Mouse (Mus musculus) lung, embryonic 16.5 days (tissue): ENCODE measurements at regions not wholly inside any gene's neighbourhood (a gene's known extent, or its start where the extent isn't known, plus 50 kb on each side); places are given as distances from the start of the nearest gene placed in this dataset.
A peak's percentile ranks its signal among the peaks of the same experiment; 100 is the strongest.

ENCODE experiments used
- ATAC-seq: fragments of 200-750 bp; cut with Nextera tagmentation; 2 replicates; pipeline ENCODE4 v1.8.0; 2017; ENCODE audit warnings: low read depth, mild to moderate bottlenecking, moderate library complexity
- H3K27ac ChIP-seq: fragments of 300-500 bp; sonication (generic); 2 replicates; pipeline ENCODE4 v1.5.1; 2014; ENCODE audit warnings: mild to moderate bottlenecking, control low read depth, low read length
- H3K27me3 ChIP-seq: fragments of 300-500 bp; sonication (generic); 2 replicates; pipeline ENCODE4 v1.6.1; 2014; ENCODE audit warnings: low read depth, low read length, mixed read lengths; ENCODE audit not compliant: control insufficient read depth, insufficient read depth
- H3K36me3 ChIP-seq: fragments of 300-500 bp; sonication (generic); 2 replicates; pipeline ENCODE4 v1.6.1; 2014; ENCODE audit warnings: low read length; ENCODE audit not compliant: control insufficient read depth, insufficient read depth
- H3K4me1 ChIP-seq: fragments of 300-500 bp; sonication (generic); replicated peaks from 2 replicates; pipeline ENCODE4 v1.6.1; 2014; ENCODE audit warnings: low read length, mixed read lengths; ENCODE audit not compliant: control insufficient read depth, insufficient read depth
- H3K4me2 ChIP-seq: fragments of 300-500 bp; sonication (generic); 2 replicates; pipeline ENCODE4 v1.6.1; 2014; ENCODE audit warnings: low read depth, low read length, control low read depth
- H3K4me3 ChIP-seq: fragments of 300-500 bp; sonication (generic); 2 replicates; pipeline ENCODE4 v1.5.1; 2014; ENCODE audit warnings: mild to moderate bottlenecking, low read length, control low read depth
- H3K9ac ChIP-seq: fragments of 300-500 bp; sonication (generic); 2 replicates; pipeline ENCODE4 v1.6.1; 2014; ENCODE audit warnings: low read length, control low read depth
- H3K9me3 ChIP-seq: fragments of 300-500 bp; sonication (generic); 2 replicates; pipeline ENCODE4 v1.6.1; 2016; ENCODE audit warnings: low read length; ENCODE audit not compliant: control insufficient read depth
- WGBS: fragments of 180-500 bp; shearing (Covaris S2); extraction: QIAGEN DNeasy Blood & Tissue Kit; methylation state at CpG from one replicate; pipeline ENCODE4 v1.1.7; 2014; 5-methylcytosine and 5-hydroxymethylcytosine counted together

GRCm38 (mm10) chr2:117801946-117802600 lies 309.6 kb upstream of the Thbs1 start:
- no peak overlapping the region for H3K4me3 ChIP-seq
- no peaks in the 10 kb centered on the region for H3K36me3 ChIP-seq
- 0 out of 2 replicates have a peak, but pooled peaks cover 5% of the 10 kb centered on the region for H3K4me1 ChIP-seq
- no peaks in the 10 kb centered on the region for H3K9me3 ChIP-seq
- ATAC-seq, result peak; percentile 51; the same call in 1 of the 2 replicates
- H3K9ac ChIP-seq, result no peak overlapping the region
- H3K27me3 ChIP-seq, result no peaks in the 10 kb centered on the region
- H3K27ac ChIP-seq, result peak overlapping the region; percentile 78
- H3K4me2 ChIP-seq, result no peak overlapping the region

GRCm38 (mm10) chr2:117802686-117803085 lies 309.0 kb upstream of the Thbs1 start:
- H3K27me3 ChIP-seq, result no peaks in the 10 kb centered on the region
- H3K4me2 ChIP-seq, result no peak overlapping the region
- H3K36me3 ChIP-seq, result no peaks in the 10 kb centered on the region
- peak; percentile 61; the same call in 1 of the 2 replicates for ATAC-seq
- H3K27ac ChIP-seq, result peak overlapping the region; percentile 78
- H3K9me3 ChIP-seq, result no peaks in the 10 kb centered on the region
- no peak overlapping the region for H3K9ac ChIP-seq
- peaks cover 5% of the 10 kb centered on the region; the same call in 1 of the 2 replicates for H3K4me1 ChIP-seq
- WGBS, result 19% methylated on average over 2 of the region's 2 CpGs
- no peak overlapping the region for H3K4me3 ChIP-seq

- H3K36me3 ChIP-seq, result no peaks in the 10 kb centered on the region
- ATAC-seq, result no peak
- no peaks in the 10 kb centered on the region for H3K9me3 ChIP-seq
- H3K4me3 ChIP-seq, result no peak overlapping the region
- H3K4me2 ChIP-seq, result no peak overlapping the region
- peaks cover 5% of the 10 kb centered on the region; the same call in 1 of the 2 replicates for H3K4me1 ChIP-seq
- H3K27ac ChIP-seq, result no peak overlapping the region
- no peaks in the 10 kb centered on the region for H3K27me3 ChIP-seq
- H3K9ac ChIP-seq, result no peak overlapping the region
Measured at GRCm38 (mm10) chr2:117804686-117805085, 307.0 kb upstream of the Thbs1 start.

DNA sequence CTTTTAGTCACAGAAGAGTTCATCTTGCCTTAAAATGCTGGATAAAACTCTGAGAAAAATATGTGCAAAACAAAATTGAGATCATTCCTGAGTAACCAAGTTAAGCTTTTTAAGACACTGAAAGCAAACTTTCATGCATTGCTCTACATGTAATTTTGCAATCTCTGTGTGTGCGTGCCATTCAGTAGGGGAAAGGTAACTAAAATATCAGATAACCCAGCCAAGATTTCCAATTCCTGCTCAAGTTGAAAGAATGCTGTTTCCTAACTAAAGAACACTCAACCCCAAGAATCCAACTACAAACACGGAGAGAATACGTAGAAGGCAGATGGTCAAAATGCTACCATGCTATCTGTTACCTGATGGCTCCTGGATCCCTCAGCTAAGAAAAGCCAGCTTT lies 304.6 kb upstream of the Thbs1 start:
- Histone ChIP-seq H3K4me2 (no peak overlapping the region), H3K9me3 (no peaks in the 10 kb centered on the region), H3K4me3 (no peak overlapping the region), H3K27ac (peak overlapping the region; percentile 64), H3K36me3 (no peaks in the 10 kb centered on the region), H3K9ac (no peak overlapping the region), H3K4me1 (no peaks in the 10 kb centered on the region; the same call in 1 of the 2 replicates), H3K27me3 (no peaks in the 10 kb centered on the region)
- 45% methylated on average over 3 of the region's 3 CpGs for WGBS
- no peak for ATAC-seq

DNA sequence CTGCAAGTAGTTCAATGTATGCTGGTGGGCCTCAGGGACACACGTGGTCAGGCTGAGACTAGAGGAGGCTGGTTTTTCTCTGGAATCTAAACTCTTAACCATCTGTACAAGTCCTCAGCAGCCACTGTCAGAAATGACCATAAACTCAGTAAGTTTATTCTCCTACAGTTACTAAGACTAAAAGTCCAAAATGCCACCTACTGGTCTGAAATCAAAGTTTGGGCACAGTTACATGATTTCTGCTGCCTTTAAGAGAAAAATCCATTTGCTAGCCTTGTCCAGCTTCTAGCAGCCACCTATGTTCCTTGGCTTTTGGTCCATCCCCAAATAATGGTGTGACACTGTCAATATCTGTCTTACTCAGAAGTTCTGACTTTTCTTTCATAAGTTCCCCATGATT lies 300.2 kb upstream of the Thbs1 start:
- Histone ChIP-seq H3K4me3 (no peak overlapping the region), H3K4me2 (no peak overlapping the region), H3K9ac (no peak overlapping the region), H3K4me1 (no peaks in the 10 kb centered on the region; the same call in 1 of the 2 replicates), H3K9me3 (no peaks in the 10 kb centered on the region), H3K27ac (no peak overlapping the region), H3K27me3 (no peaks in the 10 kb centered on the region), H3K36me3 (no peaks in the 10 kb centered on the region)
- ATAC-seq, result no peak
- 34% methylated on average over 1 of the region's 1 CpGs for WGBS

DNA sequence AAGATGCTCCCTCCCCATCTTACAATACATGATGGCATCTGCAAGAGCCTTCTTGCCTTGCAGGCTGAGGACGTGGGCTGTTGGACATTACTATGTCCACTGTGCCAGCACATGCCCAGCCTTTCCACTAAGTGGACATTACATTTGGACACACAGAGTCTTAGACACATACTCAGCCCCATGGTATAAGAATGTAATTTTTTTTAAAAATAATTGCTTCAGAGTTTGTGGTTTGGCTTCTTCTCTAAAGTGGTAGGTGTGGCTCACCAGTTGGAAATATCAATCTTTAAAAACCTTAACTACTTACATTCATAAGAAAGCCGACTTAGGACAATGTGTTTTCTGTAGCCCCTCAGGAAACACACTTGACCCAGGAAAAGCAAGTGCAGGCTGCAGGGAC lies 299.7 kb upstream of the Thbs1 start:
- Histone ChIP-seq H3K9ac (no peak overlapping the region), H3K27ac (no peak overlapping the region), H3K4me3 (no peak overlapping the region), H3K4me1 (no peaks in the 10 kb centered on the region; the same call in 1 of the 2 replicates), H3K36me3 (no peaks in the 10 kb centered on the region), H3K9me3 (no peaks in the 10 kb centered on the region), H3K4me2 (no peak overlapping the region), H3K27me3 (no peaks in the 10 kb centered on the region)
- whole genome bisulfite sequencing, result 58% methylated on average over 2 of the region's 2 CpGs
- no peak for ATAC-seq

DNA sequence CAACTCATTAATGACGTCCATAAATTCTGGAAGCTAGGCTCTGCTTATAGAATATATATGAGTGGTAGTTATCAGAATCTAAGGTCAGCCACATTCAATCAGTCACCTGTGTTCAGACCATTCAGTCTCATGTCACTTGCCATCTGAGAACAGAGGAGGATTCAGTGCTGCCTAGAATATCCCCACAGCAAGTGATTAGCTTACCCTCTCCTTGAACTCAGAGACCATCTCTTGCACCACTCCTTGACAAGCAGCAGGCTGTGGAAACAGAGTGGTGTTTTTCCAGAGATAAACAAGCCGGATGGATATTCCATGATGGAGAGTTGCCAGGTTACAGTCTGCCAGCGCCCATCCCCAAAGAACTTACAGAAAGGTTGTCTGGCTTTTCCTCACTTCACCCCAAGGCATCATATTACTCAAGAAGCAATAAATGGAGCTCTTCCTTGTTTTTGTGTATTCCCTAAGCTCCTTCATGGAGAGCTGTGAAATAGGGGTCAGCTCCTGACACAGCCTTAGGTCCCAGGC lies 291.9 kb upstream of the Thbs1 start:
- ATAC-seq, result peak; percentile 54; the same call in 1 of the 2 replicates
- Histone ChIP-seq H3K4me3 (no peak overlapping the region), H3K27me3 (no peaks in the 10 kb centered on the region), H3K9me3 (no peaks in the 10 kb centered on the region), H3K36me3 (no peaks in the 10 kb centered on the region), H3K27ac (no peak overlapping the region), H3K9ac (no peak overlapping the region), H3K4me2 (no peak overlapping the region), H3K4me1 (0 out of 2 replicates have a peak, but pooled peaks cover 3% of the 10 kb centered on the region)
- 50% methylated on average over 3 of the region's 3 CpGs for WGBS

GRCm38 (mm10) chr2:117820708-117821107 lies 291.0 kb upstream of the Thbs1 start:
- 0 out of 2 replicates have a peak, but pooled peaks cover 3% of the 10 kb centered on the region for H3K4me1 ChIP-seq
- H3K27ac ChIP-seq, result no peak overlapping the region
- H3K9me3 ChIP-seq, result no peaks in the 10 kb centered on the region
- H3K4me2 ChIP-seq, result no peak overlapping the region
- no peaks in the 10 kb centered on the region for H3K27me3 ChIP-seq
- H3K9ac ChIP-seq, result no peak overlapping the region
- ATAC-seq, result no peak
- no peaks in the 10 kb centered on the region for H3K36me3 ChIP-seq
- no peak overlapping the region for H3K4me3 ChIP-seq

DNA sequence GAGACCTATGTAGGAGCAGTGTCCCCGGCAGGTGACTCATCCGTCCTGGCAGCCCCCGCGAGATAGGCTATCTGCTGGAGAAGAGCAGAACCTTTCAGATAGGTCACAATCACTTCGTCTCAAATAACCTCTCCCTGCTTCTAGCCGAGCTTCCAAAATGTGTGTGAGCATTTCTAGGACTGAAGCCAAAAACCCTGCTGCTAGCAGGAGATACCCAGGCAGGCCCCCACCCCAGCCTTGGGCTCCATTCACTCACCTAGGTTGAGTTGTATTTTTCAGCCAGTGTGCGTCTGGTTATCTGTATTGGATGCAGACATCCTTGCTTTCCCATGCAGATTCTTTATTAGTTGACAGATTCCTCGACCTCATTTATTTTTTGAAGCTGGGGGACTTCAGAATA lies 286.6 kb upstream of the Thbs1 start:
- ATAC-seq, result no peak
- Histone ChIP-seq H3K4me3 (no peak overlapping the region), H3K27ac (no peak overlapping the region), H3K36me3 (no peaks in the 10 kb centered on the region), H3K4me1 (no peaks in the 10 kb centered on the region), H3K27me3 (no peaks in the 10 kb centered on the region), H3K4me2 (no peak overlapping the region), H3K9ac (no peak overlapping the region), H3K9me3 (no peaks in the 10 kb centered on the region)
- WGBS, result 47% methylated on average over 8 of the region's 8 CpGs
